Mouse (Mus musculus) effector memory CD4-positive, alpha-beta T cell, adult 7 months (primary cell): ENCODE data around the gene Gpr89. TPM values are rescaled to one million over a fixed set of nuclear protein-coding genes. Genes with fewer than 3 reads are reported as not detected.

ENCODE experiments used
- polyA plus RNA-seq: library from polyadenylated mRNA; unstranded; fragments of 100-300 nt; shearing (Covaris generic); gene quantifications from one replicate; pipeline ENCODE4 v1.2.1, GENCODE M21; 2017

Gpr89 gene
- polyA plus RNA-seq = 23.1 TPM

GRCm38 (mm10) chr3:96904851-96905541 lies at the start of gene Gpr89:
Gene Gpr89 (minus strand): TSS chr3:96905346.

DNA sequence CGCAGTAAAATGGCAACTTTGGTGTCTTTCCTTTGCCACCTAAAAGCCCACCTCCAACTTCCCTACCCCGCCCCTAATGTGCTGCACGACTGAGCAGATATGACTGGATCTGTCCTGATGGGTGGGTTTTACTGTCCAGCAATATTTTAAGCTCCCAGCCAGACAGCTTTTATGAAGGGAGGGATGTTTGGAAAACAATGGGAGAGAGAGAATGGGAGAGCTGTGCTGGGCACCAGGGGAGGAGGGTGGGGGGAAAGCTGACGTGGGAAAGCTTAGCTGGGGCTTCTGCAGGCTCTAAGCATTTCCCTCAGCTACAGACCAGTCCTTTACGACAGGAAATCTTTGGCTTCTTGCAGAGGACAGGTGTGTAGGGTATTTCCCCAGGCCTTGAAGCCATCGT lies 20.8 kb upstream of the Gpr89 start, which contains the start of gene Gja8:
Gja8 (minus strand) TSS at position 101 of the 400 bp plus-strand sequence.

DNA sequence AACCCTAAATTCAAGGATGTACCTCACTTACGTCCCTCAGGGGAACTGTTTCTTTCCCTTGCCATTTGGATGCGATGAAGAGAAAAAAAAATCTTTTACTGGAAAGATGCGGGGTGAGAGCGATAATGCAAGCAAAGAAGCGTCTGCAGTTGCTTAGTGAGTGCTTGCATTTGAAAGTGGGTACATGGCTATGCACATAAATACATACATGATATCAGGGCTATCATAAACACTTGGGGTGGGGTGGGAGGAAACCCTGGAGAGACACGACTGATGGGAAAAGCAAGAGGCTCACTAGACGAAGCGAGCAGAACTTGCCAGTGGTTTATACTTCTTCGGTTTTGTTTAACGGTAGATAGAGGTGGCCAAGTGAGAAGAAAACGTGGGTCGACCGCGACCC lies 753 bp downstream of the Gpr89 start, which contains the start of gene Gja5:
Gja5 (plus strand) TSS at position 301 of the 400 bp plus-strand sequence.

GRCm38 (mm10) chr3:96828984-96829383 lies 76.2 kb downstream of the Gpr89 start, which contains the start of the genes Pdzk1 and Cd160:
Gene Pdzk1 (plus strand): TSS chr3:96829284.
Gene Cd160 (minus strand): TSS chr3:96829351.

Other genes starting within 250 kb of the Gpr89 start
- 4.7 TPM for gene Ankrd35, start 235.2 kb downstream of the Gpr89 start, polyA plus RNA-seq
- gene Pias3, start 209.0 kb downstream of the Gpr89 start, polyA plus RNA-seq = 9.8 TPM
- 2.4 TPM for gene Nudt17, start 196.8 kb downstream of the Gpr89 start, polyA plus RNA-seq
- gene Polr3c, start 177.7 kb downstream of the Gpr89 start, polyA plus RNA-seq = 50.8 TPM
- gene Rnf115, start 177.7 kb downstream of the Gpr89 start, polyA plus RNA-seq = 103 TPM
- gene Pdzk1, start 76.1 kb downstream of the Gpr89 start, polyA plus RNA-seq = 0.88 TPM
- 6.7 TPM for gene Cd160, start 76.0 kb downstream of the Gpr89 start, polyA plus RNA-seq
- gene Gja5, start 653 bp downstream of the Gpr89 start, polyA plus RNA-seq = not detected
- gene Gja8, start 20.7 kb upstream of the Gpr89 start, polyA plus RNA-seq = 0.35 TPM